Mouse (Mus musculus) heart, adult 2 months (tissue): ENCODE data around the gene Cep170b.

Experiments used
- CTCF ChIP-seq: fragments of 200-600 bp; IDR thresholded peaks from 2 replicates; pipeline ENCODE4 v1.8.1; 2022; ENCODE audit warnings: antibody characterized with exemption, mild to moderate bottlenecking, moderate library complexity
- POLR2A ChIP-seq: fragments of 200-500 bp; IDR thresholded peaks from 2 replicates; pipeline ENCODE4 v1.6.1; 2011; ENCODE audit warnings: mild to moderate bottlenecking, low read depth, low read length, control low read depth; ENCODE audit not compliant: insufficient read depth

DNA sequence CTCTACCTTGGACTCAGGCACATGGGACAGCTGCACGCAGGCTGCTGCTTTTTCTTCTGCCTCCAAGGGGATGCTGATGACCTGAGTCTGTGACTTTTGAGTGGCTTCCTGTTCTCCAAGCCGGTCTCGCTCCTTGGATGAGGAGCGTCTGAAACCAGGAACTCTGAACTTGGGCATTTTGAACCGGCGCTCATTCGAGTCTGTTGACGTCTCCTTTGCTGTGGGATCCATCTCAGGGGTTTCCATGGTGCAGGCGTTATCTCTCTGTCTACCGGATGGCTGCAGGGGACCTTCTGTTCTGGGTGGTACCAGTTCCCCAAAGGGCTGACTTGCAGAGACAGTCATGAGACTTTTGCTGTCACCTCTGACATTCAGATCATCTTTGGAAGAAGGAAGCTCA, 54.2 kb downstream of the Cep170b start:
- TF ChIP-seq CTCF (no peak), POLR2A (no peak)
